Mouse (Mus musculus): ENCODE data around the gene Cyp3a41a. TPM values are rescaled to one million over a fixed set of nuclear protein-coding genes. Genes with fewer than 3 reads are reported as not detected.

Gene Cyp3a41a
- not detected for total RNA-seq (2023)

DNA sequence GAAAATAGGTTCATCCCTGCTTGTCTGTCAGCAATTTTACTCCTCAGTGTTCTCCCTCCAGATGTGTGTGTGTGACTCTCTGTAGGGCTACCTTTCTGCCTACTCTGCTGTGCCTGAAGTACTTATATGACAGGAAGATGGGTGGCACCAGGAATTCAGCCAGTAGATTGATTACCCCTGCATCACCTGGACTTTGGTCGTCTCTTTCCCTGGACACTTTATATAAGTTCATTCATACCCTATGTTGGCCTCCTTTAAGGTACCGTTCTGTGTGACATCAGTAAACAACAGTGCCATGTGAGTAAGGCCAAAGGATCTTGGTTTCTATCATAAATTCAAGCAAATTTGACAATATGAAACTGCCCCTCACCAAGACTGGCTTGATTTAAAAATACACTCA, at the start of gene Cyp3a41a:
Gene Cyp3a41a (minus strand): TSS at position 101 of the 400 bp plus-strand sequence.

Other genes starting within 250 kb of the Cyp3a41a start
- not detected for gene Cyp3a41b, start 135.4 kb downstream of the Cyp3a41a start, total RNA-seq (2023)
- not detected for gene Cyp3a44, start 85.7 kb upstream of the Cyp3a41a start, total RNA-seq (2023)
- gene Cyp3a11, start 159.8 kb upstream of the Cyp3a41a start, total RNA-seq (2023), result not detected